Mouse (Mus musculus) forebrain, embryonic 16.5 days (tissue): ENCODE results near the gene Smc3. TPM values are rescaled to one million over a fixed set of nuclear protein-coding genes. Genes with fewer than 3 reads are reported as not detected.

Experiments
- ATAC-seq: fragments of 200-750 bp; cut with Nextera tagmentation; 2 replicates; pipeline ENCODE4 v1.8.0; 2017; ENCODE audit warnings: mild to moderate bottlenecking, moderate library complexity
- H3K27ac ChIP-seq: fragments of 300-500 bp; sonication (generic); 2 replicates; pipeline ENCODE4 v1.5.1; 2014; ENCODE audit warnings: low read length, control low read depth
- H3K27me3 ChIP-seq: fragments of 300-500 bp; sonication (generic); replicated peaks from 2 replicates; pipeline ENCODE4 v1.6.1; 2014; ENCODE audit warnings: low read length; ENCODE audit not compliant: control insufficient read depth, insufficient read depth
- H3K36me3 ChIP-seq: fragments of 300-500 bp; sonication (generic); 2 replicates; pipeline ENCODE4 v1.6.1; 2014; ENCODE audit not compliant: control insufficient read depth, insufficient read depth
- H3K4me1 ChIP-seq: fragments of 300-500 bp; sonication (generic); replicated peaks from 2 replicates; pipeline ENCODE4 v1.6.1; 2014; ENCODE audit warnings: low read length; ENCODE audit not compliant: control insufficient read depth, insufficient read depth
- H3K4me2 ChIP-seq: fragments of 300-500 bp; sonication (generic); 2 replicates; pipeline ENCODE4 v1.6.1; 2014; ENCODE audit warnings: mild to moderate bottlenecking, low read length, control low read depth
- H3K4me3 ChIP-seq: fragments of 300-500 bp; sonication (generic); replicated peaks from 2 replicates; pipeline ENCODE4 v1.5.1; 2014; ENCODE audit warnings: mild to moderate bottlenecking, low read length, control low read depth
- H3K9ac ChIP-seq: fragments of 300-500 bp; sonication (generic); replicated peaks from 2 replicates; pipeline ENCODE4 v1.6.1; 2014; ENCODE audit warnings: low read depth, low read length, control low read depth
- H3K9me3 ChIP-seq: fragments of 300-500 bp; sonication (generic); 2 replicates; pipeline ENCODE4 v1.6.1; 2016; ENCODE audit warnings: low read length; ENCODE audit not compliant: control insufficient read depth
- WGBS: fragments of 180-500 bp; shearing (Covaris S2); extraction: QIAGEN DNeasy Blood & Tissue Kit; methylation state at CpG from one replicate; pipeline ENCODE4 v1.1.7; 2014; 5-methylcytosine and 5-hydroxymethylcytosine counted together
- polyA plus RNA-seq: library from polyadenylated mRNA; unstranded; fragments of >200 nt; fragmentation: Nextera tagmentation; extraction: Ambion mirVana; gene quantifications from 2 replicates; pipeline ENCODE4 v1.2.1, GENCODE M21; 2015

Smc3 gene
- polyA plus RNA-seq, 1 experiment from 2014 or later = 70.4 TPM

- ATAC-seq = no peak
- WGBS = 90% methylated on average over 9 of the region's 9 CpGs
- H3K27ac ChIP-seq = no peak overlapping the region
- H3K27me3 ChIP-seq = no peaks in the 10 kb centered on the region
- no peaks in the 10 kb centered on the region for H3K36me3 ChIP-seq
- H3K9ac ChIP-seq = no peak overlapping the region
- no peak overlapping the region for H3K4me3 ChIP-seq
- H3K9me3 ChIP-seq = no peaks in the 10 kb centered on the region
- H3K4me2 ChIP-seq = no peak overlapping the region
- H3K4me1 ChIP-seq = no peaks in the 10 kb centered on the region
These were observed 60.7 kb downstream of the Smc3 start for GRCm38 (mm10) chr19:53660722-53661420.

DNA sequence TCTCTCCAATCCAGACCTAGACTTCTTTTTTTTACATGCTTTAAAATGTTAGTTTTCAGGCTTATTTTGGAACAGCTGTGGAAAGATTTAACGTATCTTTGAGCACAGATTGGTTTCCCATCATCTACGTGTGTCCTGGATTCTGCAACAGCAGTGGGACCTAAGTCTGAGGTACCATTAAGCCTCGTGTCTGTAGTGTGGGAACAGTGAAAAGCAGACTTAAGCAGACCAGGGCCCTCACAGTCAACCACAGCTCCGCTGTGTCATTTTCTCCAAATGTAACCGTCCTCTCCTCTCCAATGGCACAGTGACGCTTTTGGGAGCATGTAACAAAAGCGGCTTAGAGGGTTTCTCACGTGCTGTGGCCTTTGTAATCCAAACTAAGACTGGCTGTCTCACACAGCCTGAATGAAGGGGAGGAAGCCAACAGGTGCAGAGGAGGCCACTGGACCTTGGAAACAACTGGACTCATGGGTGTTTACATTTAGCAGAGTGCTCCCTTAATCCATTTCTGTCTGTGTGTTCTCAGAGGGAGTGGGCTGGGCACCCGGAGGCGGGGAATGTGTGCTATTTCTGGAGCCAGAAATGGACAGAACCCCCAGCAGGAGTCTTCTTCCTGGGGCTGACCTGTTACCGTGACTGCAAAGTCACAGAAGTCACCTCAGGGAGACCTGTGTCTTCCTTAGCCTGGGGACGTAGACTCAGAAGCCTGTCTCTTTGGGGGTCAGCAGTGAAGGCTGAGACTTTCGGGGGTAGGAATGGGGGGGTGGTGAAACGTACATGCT is 61.9 kb downstream of the Smc3 start:
- no peak for ATAC-seq
- Histone ChIP-seq H3K9ac (no peak overlapping the region), H3K36me3 (no peaks in the 10 kb centered on the region), H3K9me3 (no peaks in the 10 kb centered on the region), H3K4me3 (no peak overlapping the region), H3K27me3 (no peaks in the 10 kb centered on the region), H3K4me2 (no peak overlapping the region), H3K27ac (no peak overlapping the region), H3K4me1 (no peaks in the 10 kb centered on the region)
- 36% methylated on average over 14 of the region's 14 CpGs for WGBS

- Histone ChIP-seq H3K27me3 (no peaks in the 10 kb centered on the region), H3K9ac (no peak overlapping the region), H3K4me2 (no peak overlapping the region), H3K4me3 (no peak overlapping the region), H3K36me3 (no peaks in the 10 kb centered on the region), H3K27ac (no peak overlapping the region), H3K4me1 (no peaks in the 10 kb centered on the region), H3K9me3 (no peaks in the 10 kb centered on the region)
- no peak for ATAC-seq
- 92% methylated on average over 9 of the region's 9 CpGs for WGBS
These were observed 64.6 kb downstream of the Smc3 start for GRCm38 (mm10) chr19:53664831-53665230.

- Histone ChIP-seq H3K36me3 (no peaks in the 10 kb centered on the region), H3K4me2 (no peak overlapping the region)
- WGBS = 86% methylated on average over 4 of the region's 4 CpGs
These were observed 65.2 kb downstream of the Smc3 start for GRCm38 (mm10) chr19:53665391-53665790.

GRCm38 (mm10) chr19:53666708-53667107 is 66.5 kb downstream of the Smc3 start:
- Histone ChIP-seq H3K4me2 (no peak overlapping the region), H3K36me3 (no peaks in the 10 kb centered on the region), H3K27me3 (no peaks in the 10 kb centered on the region), H3K4me3 (no peak overlapping the region), H3K9me3 (no peaks in the 10 kb centered on the region), H3K4me1 (peaks cover 3% of the 10 kb centered on the region; the same call in 1 of the 2 replicates), H3K27ac (no peak overlapping the region), H3K9ac (no peak overlapping the region)
- 42% methylated on average over 8 of the region's 8 CpGs for WGBS
- no peak for ATAC-seq

More at GRCm38 (mm10) chr19:53665391-53665790, 65.2 kb downstream of the Smc3 start:
- no peak overlapping the region for H3K4me3 ChIP-seq
- 0 out of 2 replicates have a peak, but pooled peaks cover under 1% of the 10 kb centered on the region for H3K4me1 ChIP-seq
- no peaks in the 10 kb centered on the region for H3K9me3 ChIP-seq
- H3K27ac ChIP-seq = no peak overlapping the region
- no peak for ATAC-seq
- H3K27me3 ChIP-seq = no peaks in the 10 kb centered on the region
- H3K9ac ChIP-seq = no peak overlapping the region

GRCm38 (mm10) chr19:53668821-53669220 is 68.6 kb downstream of the Smc3 start:
- ATAC-seq = no peak
- no peaks in the 10 kb centered on the region for H3K36me3 ChIP-seq
- H3K9ac ChIP-seq = no peak overlapping the region
- peaks cover 3% of the 10 kb centered on the region for H3K27me3 ChIP-seq
- H3K4me2 ChIP-seq = no peak overlapping the region
- no peak overlapping the region for H3K4me3 ChIP-seq
- no peaks in the 10 kb centered on the region for H3K9me3 ChIP-seq
- 90% methylated on average over 7 of the region's 7 CpGs for WGBS
- peaks cover 3% of the 10 kb centered on the region; the same call in 1 of the 2 replicates for H3K4me1 ChIP-seq
- no peak overlapping the region for H3K27ac ChIP-seq

GRCm38 (mm10) chr19:53670625-53671141 is 70.5 kb downstream of the Smc3 start:
- Histone ChIP-seq H3K4me2 (no peak overlapping the region), H3K4me3 (no peak overlapping the region), H3K27me3 (peaks cover 18% of the 10 kb centered on the region), H3K9me3 (no peaks in the 10 kb centered on the region), H3K9ac (no peak overlapping the region), H3K27ac (no peak overlapping the region), H3K36me3 (no peaks in the 10 kb centered on the region), H3K4me1 (peaks cover 3% of the 10 kb centered on the region; the same call in 1 of the 2 replicates)
- no peak for ATAC-seq
- WGBS = 30% methylated on average over 12 of the region's 12 CpGs

DNA sequence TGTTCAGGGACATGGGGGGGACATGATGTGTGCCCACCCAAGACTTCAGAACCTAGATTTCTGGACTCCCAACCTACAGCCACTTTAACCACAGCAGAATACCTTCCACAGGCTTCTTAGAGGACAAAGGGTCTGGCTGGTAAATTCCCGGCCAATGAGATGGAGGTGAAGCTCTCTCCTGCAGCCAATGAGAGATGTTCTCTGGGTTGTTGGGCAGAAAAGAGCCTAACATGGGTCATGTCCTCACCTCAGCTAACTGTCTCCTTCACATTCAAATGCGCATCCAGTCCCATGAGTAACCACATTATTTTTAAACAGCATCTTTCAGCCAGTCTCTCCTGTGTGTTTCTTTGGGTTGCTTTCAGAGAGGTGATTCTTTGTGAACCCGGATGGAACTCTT is 71.2 kb downstream of the Smc3 start:
- no peaks in the 10 kb centered on the region for H3K36me3 ChIP-seq
- no peak overlapping the region for H3K4me3 ChIP-seq
- no peaks in the 10 kb centered on the region for H3K9me3 ChIP-seq
- H3K9ac ChIP-seq = no peak overlapping the region
- WGBS = 48% methylated on average over 3 of the region's 3 CpGs
- H3K27ac ChIP-seq = no peak overlapping the region
- no peak for ATAC-seq
- H3K4me2 ChIP-seq = no peak overlapping the region
- H3K27me3 ChIP-seq = peaks cover 24% of the 10 kb centered on the region
- peaks cover 6% of the 10 kb centered on the region for H3K4me1 ChIP-seq

DNA sequence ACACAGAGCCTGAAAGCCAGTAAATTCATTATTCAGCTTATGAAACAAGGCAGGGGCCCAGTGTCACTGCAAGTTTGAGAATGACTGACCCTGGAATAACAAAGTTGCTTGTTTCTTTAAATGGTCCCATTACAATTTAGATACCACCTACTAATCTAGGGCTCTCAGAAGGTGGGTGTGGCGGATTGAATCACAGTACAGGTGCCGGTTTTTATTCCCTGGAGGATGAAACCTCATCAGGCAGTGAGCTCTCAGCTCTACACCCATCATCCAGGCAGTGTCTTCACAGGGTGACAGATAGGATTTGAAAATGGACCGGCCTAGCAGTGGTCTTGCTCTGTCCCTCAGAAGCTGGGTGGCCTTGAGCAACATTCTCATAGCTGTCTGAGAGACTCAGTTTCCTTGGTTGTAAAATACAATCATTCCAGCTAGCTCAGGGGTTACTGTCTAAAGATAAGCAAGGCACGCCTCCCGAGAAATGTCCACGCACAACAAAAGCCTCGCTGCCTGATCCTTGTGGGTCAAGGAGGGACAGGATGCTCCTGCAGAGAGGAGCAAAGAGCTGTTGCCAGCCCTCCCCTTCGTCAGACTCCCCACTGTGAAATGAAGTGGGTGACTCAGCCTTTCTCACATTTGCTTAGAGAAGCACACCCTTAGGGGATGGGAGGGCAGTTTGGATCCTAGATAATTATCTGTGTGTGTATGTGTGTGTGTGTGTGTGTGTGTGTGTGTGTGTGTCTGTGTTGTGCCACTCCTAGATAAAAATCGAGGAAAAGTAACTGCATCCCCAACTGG is 74.1 kb downstream of the Smc3 start:
- H3K9me3 ChIP-seq = no peaks in the 10 kb centered on the region
- no peak overlapping the region for H3K4me2 ChIP-seq
- peaks cover 19% of the 10 kb centered on the region for H3K4me1 ChIP-seq
- no peak overlapping the region for H3K27ac ChIP-seq
- no peak overlapping the region for H3K4me3 ChIP-seq
- no peak overlapping the region for H3K9ac ChIP-seq
- WGBS = 38% methylated on average over 9 of the region's 9 CpGs
- no peak for ATAC-seq
- peaks cover 37% of the 10 kb centered on the region for H3K27me3 ChIP-seq
- H3K36me3 ChIP-seq = no peaks in the 10 kb centered on the region
